Mouse (Mus musculus): ENCODE results near the gene Aar2. TPM values are rescaled to one million over a fixed set of nuclear protein-coding genes. Genes with fewer than 3 reads are reported as not detected.

Gene Aar2
- polyA plus RNA-seq, 1 experiment from 2014 or later, result 52.7 TPM

GRCm38 (mm10) chr2:156542410-156542809 is 5.0 kb upstream of the Aar2 start:
- no peaks in the 10 kb centered on the region for H3K4me1 ChIP-seq (ENCODE audit: control insufficient read depth, insufficient read depth, low read length)
- no peaks in the 10 kb centered on the region for H3K27me3 ChIP-seq (ENCODE audit: control insufficient read depth, insufficient read depth, low read length)
- H3K27ac ChIP-seq (ENCODE audit: low read depth, low read length), result no peak overlapping the region
- ATAC-seq (ENCODE audit: insufficient read depth, low FRiP score, low TSS enrichment) (no peak), DNase-seq (ENCODE audit: low spot score) (no peak)
- no peak overlapping the region for H3K4me3 ChIP-seq (ENCODE audit: low read depth, low read length)
- no peaks in the 10 kb centered on the region for H3K36me3 ChIP-seq (ENCODE audit: control insufficient read depth, insufficient read depth, low read length)
- H3K4me2 ChIP-seq (ENCODE audit: low read depth), result no peak overlapping the region
- no peaks in the 10 kb centered on the region for H3K9me3 ChIP-seq (ENCODE audit: control insufficient read depth, low read length)
- 82% methylated on average over 8 of the region's 8 CpGs for WGBS
- H3K9ac ChIP-seq (ENCODE audit: low read length), result no peak overlapping the region

GRCm38 (mm10) chr2:156543804-156544203 is 3.6 kb upstream of the Aar2 start:
- H3K4me1 ChIP-seq (ENCODE audit: control insufficient read depth, insufficient read depth, low read length), result peaks cover 5% of the 10 kb centered on the region; the same call in 1 of the 2 replicates
- no peaks in the 10 kb centered on the region for H3K36me3 ChIP-seq (ENCODE audit: control insufficient read depth, insufficient read depth, low read length)
- no peak overlapping the region for H3K9ac ChIP-seq (ENCODE audit: low read length)
- no peaks in the 10 kb centered on the region for H3K27me3 ChIP-seq (ENCODE audit: control insufficient read depth, insufficient read depth, low read length)
- 77% methylated on average over 3 of the region's 3 CpGs for WGBS
- no peaks in the 10 kb centered on the region for H3K9me3 ChIP-seq (ENCODE audit: control insufficient read depth, low read length)
- no peak for ATAC-seq (ENCODE audit: insufficient read depth, low FRiP score, low TSS enrichment)
- no peak for DNase-seq (ENCODE audit: low spot score)
- no peak overlapping the region for H3K27ac ChIP-seq (ENCODE audit: low read depth, low read length)
- no peak overlapping the region for H3K4me2 ChIP-seq (ENCODE audit: low read depth)
- no peak overlapping the region for H3K4me3 ChIP-seq (ENCODE audit: low read depth, low read length)

- ATAC-seq (ENCODE audit: insufficient read depth, low FRiP score, low TSS enrichment), result no peak
- WGBS, result 90% methylated on average over 4 of the region's 4 CpGs
Measured at GRCm38 (mm10) chr2:156552421-156552820, 5.0 kb downstream of the Aar2 start.

GRCm38 (mm10) chr2:156561808-156562207 is 14.4 kb downstream of the Aar2 start:
- DNase-seq (ENCODE audit: low spot score), result no peak
- Histone ChIP-seq H3K9ac (ENCODE audit: low read length) (no peak overlapping the region), H3K4me2 (ENCODE audit: low read depth) (no peak overlapping the region), H3K9me3 (ENCODE audit: control insufficient read depth, low read length) (no peaks in the 10 kb centered on the region), H3K36me3 (ENCODE audit: control insufficient read depth, insufficient read depth, low read length) (peaks cover 1% of the 10 kb centered on the region; the same call in 1 of the 2 replicates), H3K4me1 (ENCODE audit: control insufficient read depth, insufficient read depth, low read length) (no peaks in the 10 kb centered on the region), H3K4me3 (ENCODE audit: low read depth, low read length) (no peak overlapping the region), H3K27ac (ENCODE audit: low read depth, low read length) (no peak overlapping the region), H3K27me3 (ENCODE audit: control insufficient read depth, insufficient read depth, low read length) (no peaks in the 10 kb centered on the region)
- WGBS, result 91% methylated on average over 2 of the region's 2 CpGs
- ATAC-seq (ENCODE audit: insufficient read depth, low FRiP score, low TSS enrichment), result no peak

More at GRCm38 (mm10) chr2:156552421-156552820, 5.0 kb downstream of the Aar2 start:
- H3K4me1 ChIP-seq (ENCODE audit: control insufficient read depth, insufficient read depth, low read length), result peaks cover 5% of the 10 kb centered on the region; the same call in 1 of the 2 replicates
- H3K36me3 ChIP-seq (ENCODE audit: control insufficient read depth, insufficient read depth, low read length), result peaks cover 10% of the 10 kb centered on the region
- no peak overlapping the region for H3K4me2 ChIP-seq (ENCODE audit: low read depth)
- no peak overlapping the region for H3K4me3 ChIP-seq (ENCODE audit: low read depth, low read length)
- H3K27me3 ChIP-seq (ENCODE audit: control insufficient read depth, insufficient read depth, low read length), result no peaks in the 10 kb centered on the region
- H3K27ac ChIP-seq (ENCODE audit: low read depth, low read length), result no peak overlapping the region
- H3K9ac ChIP-seq (ENCODE audit: low read length), result no peak overlapping the region
- no peaks in the 10 kb centered on the region for H3K9me3 ChIP-seq (ENCODE audit: control insufficient read depth, low read length)
- DNase-seq (ENCODE audit: low spot score), result no peak

GRCm38 (mm10) chr2:156563557-156563956 is 16.2 kb downstream of the Aar2 start:
- Histone ChIP-seq H3K27ac (ENCODE audit: low read depth, low read length) (no peak overlapping the region), H3K9me3 (ENCODE audit: control insufficient read depth, low read length) (no peaks in the 10 kb centered on the region), H3K4me1 (ENCODE audit: control insufficient read depth, insufficient read depth, low read length) (no peaks in the 10 kb centered on the region), H3K4me2 (ENCODE audit: low read depth) (no peak overlapping the region), H3K9ac (ENCODE audit: low read length) (no peak overlapping the region), H3K4me3 (ENCODE audit: low read depth, low read length) (no peak overlapping the region), H3K36me3 (ENCODE audit: control insufficient read depth, insufficient read depth, low read length) (peaks cover 7% of the 10 kb centered on the region), H3K27me3 (ENCODE audit: control insufficient read depth, insufficient read depth, low read length) (no peaks in the 10 kb centered on the region)
- ATAC-seq (ENCODE audit: insufficient read depth, low FRiP score, low TSS enrichment) (no peak), DNase-seq (ENCODE audit: low spot score) (no peak)
- WGBS, result 88% methylated on average over 5 of the region's 5 CpGs

GRCm38 (mm10) chr2:156566512-156566911 is 19.1 kb downstream of the Aar2 start:
- no peak overlapping the region for H3K4me2 ChIP-seq (ENCODE audit: low read depth)
- H3K36me3 ChIP-seq (ENCODE audit: control insufficient read depth, insufficient read depth, low read length), result peaks cover 7% of the 10 kb centered on the region
- 93% methylated on average over 2 of the region's 2 CpGs for WGBS
- no peaks in the 10 kb centered on the region for H3K9me3 ChIP-seq (ENCODE audit: control insufficient read depth, low read length)
- no peak overlapping the region for H3K9ac ChIP-seq (ENCODE audit: low read length)
- no peak for DNase-seq (ENCODE audit: low spot score)
- no peaks in the 10 kb centered on the region for H3K4me1 ChIP-seq (ENCODE audit: control insufficient read depth, insufficient read depth, low read length)
- no peak for ATAC-seq (ENCODE audit: insufficient read depth, low FRiP score, low TSS enrichment)
- H3K4me3 ChIP-seq (ENCODE audit: low read depth, low read length), result no peak overlapping the region
- H3K27ac ChIP-seq (ENCODE audit: low read depth, low read length), result no peak overlapping the region
- H3K27me3 ChIP-seq (ENCODE audit: control insufficient read depth, insufficient read depth, low read length), result no peaks in the 10 kb centered on the region

GRCm38 (mm10) chr2:156568647-156569046 is 21.3 kb downstream of the Aar2 start:
- H3K4me1 ChIP-seq (ENCODE audit: control insufficient read depth, insufficient read depth, low read length), result no peaks in the 10 kb centered on the region
- DNase-seq (ENCODE audit: low spot score) (no peak), ATAC-seq (ENCODE audit: insufficient read depth, low FRiP score, low TSS enrichment) (no peak)
- no peak overlapping the region for H3K27ac ChIP-seq (ENCODE audit: low read depth, low read length)
- H3K4me3 ChIP-seq (ENCODE audit: low read depth, low read length), result no peak overlapping the region
- 91% methylated on average over 7 of the region's 7 CpGs for WGBS
- no peak overlapping the region for H3K4me2 ChIP-seq (ENCODE audit: low read depth)
- no peak overlapping the region for H3K9ac ChIP-seq (ENCODE audit: low read length)
- H3K36me3 ChIP-seq (ENCODE audit: control insufficient read depth, insufficient read depth, low read length), result peaks cover 7% of the 10 kb centered on the region
- no peaks in the 10 kb centered on the region for H3K9me3 ChIP-seq (ENCODE audit: control insufficient read depth, low read length)
- H3K27me3 ChIP-seq (ENCODE audit: control insufficient read depth, insufficient read depth, low read length), result no peaks in the 10 kb centered on the region

- no peaks in the 10 kb centered on the region for H3K4me1 ChIP-seq (ENCODE audit: control insufficient read depth, insufficient read depth, low read length)
- ATAC-seq (ENCODE audit: insufficient read depth, low FRiP score, low TSS enrichment) (no peak), DNase-seq (ENCODE audit: low spot score) (no peak)
- 93% methylated on average over 3 of the region's 3 CpGs for WGBS
- H3K9me3 ChIP-seq (ENCODE audit: control insufficient read depth, low read length), result no peaks in the 10 kb centered on the region
- H3K36me3 ChIP-seq (ENCODE audit: control insufficient read depth, insufficient read depth, low read length), result peaks cover 7% of the 10 kb centered on the region
- H3K27ac ChIP-seq (ENCODE audit: low read depth, low read length), result no peak overlapping the region
- no peak overlapping the region for H3K4me3 ChIP-seq (ENCODE audit: low read depth, low read length)
- no peak overlapping the region for H3K9ac ChIP-seq (ENCODE audit: low read length)
- H3K27me3 ChIP-seq (ENCODE audit: control insufficient read depth, insufficient read depth, low read length), result no peaks in the 10 kb centered on the region
- no peak overlapping the region for H3K4me2 ChIP-seq (ENCODE audit: low read depth)
Measured at GRCm38 (mm10) chr2:156569261-156569660, 21.9 kb downstream of the Aar2 start.

GRCm38 (mm10) chr2:156571521-156571920 is 24.1 kb downstream of the Aar2 start:
- H3K4me2 ChIP-seq (ENCODE audit: low read depth), result no peak overlapping the region
- H3K9me3 ChIP-seq (ENCODE audit: control insufficient read depth, low read length), result no peaks in the 10 kb centered on the region
- 76% methylated on average over 6 of the region's 6 CpGs for WGBS

More at GRCm38 (mm10) chr2:156571521-156571920, 24.1 kb downstream of the Aar2 start:
- no peak for ATAC-seq (ENCODE audit: insufficient read depth, low FRiP score, low TSS enrichment)
- Histone ChIP-seq H3K27ac (ENCODE audit: low read depth, low read length) (no peak overlapping the region), H3K4me3 (ENCODE audit: low read depth, low read length) (no peak overlapping the region), H3K27me3 (ENCODE audit: control insufficient read depth, insufficient read depth, low read length) (no peaks in the 10 kb centered on the region), H3K36me3 (ENCODE audit: control insufficient read depth, insufficient read depth, low read length) (peaks cover 7% of the 10 kb centered on the region), H3K4me1 (ENCODE audit: control insufficient read depth, insufficient read depth, low read length) (no peaks in the 10 kb centered on the region), H3K9ac (ENCODE audit: low read length) (no peak overlapping the region)
- no peak for DNase-seq (ENCODE audit: low spot score)
